Comparison of ENCODE assay signal across 22 mouse cellular contexts in genomic region chr11:109048257-109049101, GRCm38 (mm10).
A peak's percentile ranks its signal among the peaks of the same experiment; 100 is the strongest.
DNase-seq lines count a peak whose midpoint lies in the region; ATAC-seq and TF ChIP-seq lines count a peak whose summit lies in the region.
"Had no signal": no experiment of that assay in that cellular context is flagged by ENCODE, and none has a peak within 500 bp of the region (broad histone marks: within the 10 kb centered on the region; RNA-seq: fewer than 3 reads in every experiment).

No protein-coding gene starts in this region.

- no peaks in the 10 kb centered on the region for H3K9me3 ChIP-seq in liver, embryonic 11.5 days (ENCODE audit: control insufficient read depth, low read length)
- H3K9me3 ChIP-seq in liver, postnatal 0 days (ENCODE audit: low read length), result no peaks in the 10 kb centered on the region
- no peaks in the 10 kb centered on the region for H3K9me3 ChIP-seq in CH12.LX (replicated peaks; ENCODE audit: low read length)
- H3K9me3 ChIP-seq: embryonic facial prominence, embryonic 12.5 days; midbrain, embryonic 10.5 days; neural tube, embryonic 15.5 days had no signal

- H3K79me2 ChIP-seq in CH12.LX (replicated peaks; ENCODE audit: control insufficient read depth, extremely low read depth, insufficient read depth, poor library complexity, severe bottlenecking), result no peaks in the 10 kb centered on the region

- TF ChIP-seq CTCF in liver, postnatal 0 days (IDR thresholded peaks at IDR 0.05; ENCODE audit: low read depth), result no peak
- TF ChIP-seq CTCF in CH12.LX (conservative IDR thresholded peaks at IDR 0.05 in 1 of 2, IDR thresholded peaks at IDR 0.05 in 1 of 2; ENCODE audit: low read depth in 2 of 2, low read length in 2 of 2), result no peak
- TF ChIP-seq CTCF in bone marrow macrophage, adult 2 months (IDR thresholded peaks at IDR 0.05; ENCODE audit: low read depth, low read length), result no peak

- H3K4me3 ChIP-seq in liver, embryonic 11.5 days (ENCODE audit: low read depth, low read length), result no peak overlapping the region
- H3K4me3 ChIP-seq in liver, postnatal 0 days (ENCODE audit: low read depth, low read length), result no peak overlapping the region
- no peak overlapping the region for H3K4me3 ChIP-seq in CH12.LX (replicated peaks in 1 of 3; ENCODE audit: low read depth in 2 of 3, low read length in 2 of 3, poor library complexity in 1 of 3)
- H3K4me3 ChIP-seq in bone marrow macrophage, adult 2 months (ENCODE audit: insufficient read depth, low read length), result no peak overlapping the region
- H3K4me3 ChIP-seq: embryonic facial prominence, embryonic 12.5 days; gastrocnemius, adult 2 months; layer of hippocampus, adult 2 months; midbrain, embryonic 10.5 days; neural tube, embryonic 15.5 days had no signal

- no peak for TF ChIP-seq RAD21 in CH12.LX (IDR thresholded peaks at IDR 0.05; ENCODE audit: low read depth, low read length)

- no peak overlapping the region for H3K27ac ChIP-seq in liver, embryonic 11.5 days (ENCODE audit: low read depth, low read length)
- H3K27ac ChIP-seq in liver, postnatal 0 days (ENCODE audit: low read depth), result no peak overlapping the region
- H3K27ac ChIP-seq in CH12.LX (ENCODE audit: insufficient read depth, low read depth), result no peak overlapping the region
- peak overlapping the region; percentile 50; the same call in 1 of the 2 replicates for H3K27ac ChIP-seq in bone marrow macrophage, adult 2 months (ENCODE audit: insufficient read depth, low read depth, low read length)
- H3K27ac ChIP-seq: embryonic facial prominence, embryonic 12.5 days; gastrocnemius, adult 2 months; layer of hippocampus, adult 2 months; midbrain, embryonic 10.5 days; neural tube, embryonic 15.5 days; stomach, postnatal 0 days had no signal

- TF ChIP-seq EP300 in liver, postnatal 0 days (IDR thresholded peaks at IDR 0.05; ENCODE audit: low read depth), result no peak
- TF ChIP-seq EP300 in CH12.LX (IDR thresholded peaks at IDR 0.05; ENCODE audit: low read length), result no peak

- TF ChIP-seq POLR2A in CH12.LX (IDR thresholded peaks at IDR 0.05; ENCODE audit: low read depth, low read length), result no peak
- no peak for TF ChIP-seq POLR2A in bone marrow macrophage, adult 2 months (IDR thresholded peaks at IDR 0.05; ENCODE audit: borderline replicate concordance, low read depth, low read length)

- H3K4me1 ChIP-seq in liver, embryonic 11.5 days (replicated peaks; ENCODE audit: control insufficient read depth, insufficient read depth, low read length), result no peaks in the 10 kb centered on the region
- no peaks in the 10 kb centered on the region for H3K4me1 ChIP-seq in liver, postnatal 0 days (ENCODE audit: insufficient read depth)
- H3K4me1 ChIP-seq in CH12.LX (ENCODE audit: control insufficient read depth in 1 of 2, insufficient read depth in 2 of 2), result peaks cover 0 to 6% of the 10 kb centered on the region in 2 experiments; a peak in 3 of 4 replicates
- H3K4me1 ChIP-seq in bone marrow macrophage, adult 2 months (ENCODE audit: control insufficient read depth, insufficient read depth, low read length), result peaks cover 23% of the 10 kb centered on the region
- H3K4me1 ChIP-seq: embryonic facial prominence, embryonic 12.5 days; midbrain, embryonic 10.5 days had no signal

- H3K9ac ChIP-seq in liver, embryonic 11.5 days (ENCODE audit: low read depth, low read length), result no peak overlapping the region
- no peak overlapping the region for H3K9ac ChIP-seq in liver, postnatal 0 days (replicated peaks)
- H3K9ac ChIP-seq in CH12.LX (ENCODE audit: insufficient read depth, low read depth), result no peak overlapping the region
- H3K9ac ChIP-seq: embryonic facial prominence, embryonic 12.5 days; neural tube, embryonic 15.5 days had no signal

- no peaks in the 10 kb centered on the region for H3K27me3 ChIP-seq in liver, embryonic 11.5 days (replicated peaks; ENCODE audit: control insufficient read depth, insufficient read depth, low read length)
- H3K27me3 ChIP-seq in liver, postnatal 0 days (ENCODE audit: insufficient read depth, low read length), result no peaks in the 10 kb centered on the region
- H3K27me3 ChIP-seq in CH12.LX (replicated peaks), result no peaks in the 10 kb centered on the region
- H3K27me3 ChIP-seq: embryonic facial prominence, embryonic 12.5 days; neural tube, embryonic 15.5 days had no signal

- dilution Hi-C loops in CH12.LX (cut with MboI; ENCODE audit: extremely low pct_ligation_motif_present, extremely low pct_unique_long_range_greater_than_20kb, low sequenced_read_pairs), result no loop called here

- no peak for ATAC-seq in liver, embryonic 11.5 days (replicated peaks; ENCODE audit: low FRiP score)
- no peak for ATAC-seq in liver, postnatal 0 days

- H3K4me2 ChIP-seq in liver, embryonic 11.5 days, result no peak overlapping the region
- H3K4me2 ChIP-seq in liver, postnatal 0 days (ENCODE audit: low read depth, low read length), result no peak overlapping the region
- H3K4me2 ChIP-seq in CH12.LX (ENCODE audit: insufficient read depth, low read depth, poor library complexity, severe bottlenecking), result no peak overlapping the region
- H3K4me2 ChIP-seq: embryonic facial prominence, embryonic 12.5 days; heart, embryonic 11.5 days; neural tube, embryonic 15.5 days had no signal

- DNase-seq in liver, embryonic 11.5 days (ENCODE audit: low spot score), result peak; percentile 0
- DNase-seq in liver, postnatal 0 days, result no peak
- peak; percentile 39 for DNase-seq in CH12.LX (ENCODE audit: extremely low read depth)
- peak; percentile 27 for DNase-seq in lung, postnatal 36 days
- DNase-seq in gastrocnemius, adult 18-20 months (ENCODE audit: low spot score), result no peak
- no peak for DNase-seq in cerebellum, adult 11-12 months
- DNase-seq: adrenal gland, postnatal 14 days; cerebellum, adult 11 months; cerebellum, postnatal 10 days; gastrocnemius, adult 2 months; kidney, adult 8-10 months; kidney, postnatal 25 days; layer of hippocampus, postnatal 36 days; thymus, adult 2 months; thymus, postnatal 4 days had no signal

- in situ Hi-C loops in CH12.LX (cut with MboI; ENCODE audit: low pct_ligation_motif_present, low pct_unique_long_range_greater_than_20kb, low sequenced_read_pairs), result loop anchor here (10.0 kb wide), 1 partner anchor 594 kb away; no protein-coding TSS in a partner anchor

- WGBS in liver, embryonic 11.5 days, result 66% methylated on average over 10 of the region's 10 CpGs
- 53% methylated on average over 10 of the region's 10 CpGs for WGBS in liver, postnatal 0 days (ENCODE audit: insufficient replicate concordance)

- H3K36me3 ChIP-seq in liver, embryonic 11.5 days (ENCODE audit: control insufficient read depth, insufficient read depth, low read length), result no peaks in the 10 kb centered on the region
- H3K36me3 ChIP-seq in liver, postnatal 0 days (replicated peaks; ENCODE audit: insufficient read depth, low read length), result no peaks in the 10 kb centered on the region
- no peaks in the 10 kb centered on the region for H3K36me3 ChIP-seq in CH12.LX (replicated peaks in 1 of 2; ENCODE audit: control insufficient read depth in 1 of 2, insufficient read depth in 1 of 2, low read length in 1 of 2)
- H3K36me3 ChIP-seq: embryonic facial prominence, embryonic 12.5 days; midbrain, embryonic 10.5 days; neural tube, embryonic 15.5 days had no signal

TF ChIP-seq in CH12.LX, 34 proteins besides CTCF, POLR2A, EP300 and RAD21:
- TF ChIP-seq ELF1 (IDR thresholded peaks at IDR 0.05; ENCODE audit: low read depth, low read length) (peak; percentile 54; the same call in 1 of the 2 replicates), ZMIZ1 (IDR thresholded peaks at IDR 0.05; ENCODE audit: low read depth, low read length) (no peak), POLR2AphosphoS2 (IDR thresholded peaks at IDR 0.05; ENCODE audit: low read depth, low read length) (no peak)

Comparison
In these comparisons a context has a peak if more than half of its experiments do, and no peak if none do; other contexts are left out.
1. DNase-seq: peak in liver, embryonic 11.5 days (single experiment), CH12.LX (single experiment) and lung, postnatal 36 days (single experiment); none in liver, postnatal 0 days (single experiment), gastrocnemius, adult 18-20 months (single experiment) and cerebellum, adult 11-12 months (single experiment).